Comparison of ENCODE assay signal across 10 mouse cellular contexts in the genomic region with DNA sequence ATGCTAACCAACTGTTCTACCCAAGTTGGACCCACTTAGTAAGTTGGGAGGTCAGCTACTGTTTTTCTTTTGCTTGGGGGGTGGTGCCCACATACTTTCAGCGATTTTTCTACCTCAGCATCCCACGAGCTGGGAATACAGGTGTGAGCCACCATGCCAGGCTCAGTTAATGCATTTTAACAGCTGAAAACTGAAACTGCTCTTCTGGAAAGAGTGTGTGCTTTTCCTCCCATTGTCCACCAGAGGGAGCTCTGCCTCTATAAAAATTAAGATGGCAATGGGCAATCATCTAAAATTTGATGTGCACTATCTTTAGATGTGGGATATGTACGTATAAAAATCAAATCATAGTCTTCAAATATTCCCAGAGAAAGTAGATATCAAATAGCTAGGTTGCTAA. TPM values are rescaled to one million over a fixed set of nuclear protein-coding genes. Genes with fewer than 3 reads are reported as not detected.
A peak's percentile ranks its signal among the peaks of the same experiment; 100 is the strongest.
DNase-seq lines count a peak whose midpoint lies in the region; ATAC-seq lines count a peak whose summit lies in the region.
"Had no signal": no experiment of that assay in that cellular context is flagged by ENCODE, and none has a peak within 500 bp of the region (broad histone marks: within the 10 kb centered on the region; RNA-seq: fewer than 3 reads in every experiment).

No protein-coding gene starts in this region.

- H3K4me3 ChIP-seq in midbrain, embryonic 14.5 days (replicated peaks; ENCODE audit: low read depth, low read length): no peak overlapping the region
- no peak overlapping the region for H3K4me3 ChIP-seq in midbrain, embryonic 10.5 days

- H3K36me3 ChIP-seq in midbrain, embryonic 14.5 days (ENCODE audit: control insufficient read depth, insufficient read depth, low read length): no peaks in the 10 kb centered on the region
- no peaks in the 10 kb centered on the region for H3K36me3 ChIP-seq in midbrain, embryonic 10.5 days

- no peak overlapping the region for H3K9ac ChIP-seq in midbrain, embryonic 14.5 days (replicated peaks; ENCODE audit: low read length)

- peak; percentile 55; the same call in 1 of the 2 replicates for ATAC-seq in frontal cortex, adult (ENCODE audit: low TSS enrichment)
- no peak for ATAC-seq in midbrain, embryonic 14.5 days (ENCODE audit: low FRiP score, low TSS enrichment)
- ATAC-seq: intestine, embryonic 16.5 days had no signal

- no peaks in the 10 kb centered on the region for H3K27me3 ChIP-seq in midbrain, embryonic 14.5 days (ENCODE audit: control insufficient read depth, insufficient read depth, low read length)
- H3K27me3 ChIP-seq in midbrain, embryonic 10.5 days (ENCODE audit: low read depth, poor library complexity, severe bottlenecking): no peaks in the 10 kb centered on the region

- 20% methylated on average over 3 of the region's 3 CpGs for WGBS in midbrain, embryonic 14.5 days
- WGBS in midbrain, embryonic 10.5 days: 23% methylated on average over 3 of the region's 3 CpGs

- H3K9me3 ChIP-seq in midbrain, embryonic 14.5 days (ENCODE audit: control insufficient read depth, low read length): no peaks in the 10 kb centered on the region
- H3K9me3 ChIP-seq in midbrain, embryonic 10.5 days (replicated peaks): no peaks in the 10 kb centered on the region

- no peak overlapping the region for H3K4me2 ChIP-seq in midbrain, embryonic 14.5 days (ENCODE audit: low read length)

- H3K27ac ChIP-seq in midbrain, embryonic 14.5 days (replicated peaks; ENCODE audit: low read depth, low read length): no peak overlapping the region
- H3K27ac ChIP-seq in midbrain, embryonic 10.5 days (replicated peaks): no peak overlapping the region

- H3K4me1 ChIP-seq in midbrain, embryonic 14.5 days (ENCODE audit: control insufficient read depth, insufficient read depth, low read length): no peaks in the 10 kb centered on the region
- no peaks in the 10 kb centered on the region for H3K4me1 ChIP-seq in midbrain, embryonic 10.5 days

- no peak for DNase-seq in frontal cortex, postnatal 25 days (ENCODE audit: low spot score in 2 of 2)
- peak; percentile 78 for DNase-seq in midbrain, embryonic 14.5 days
- DNase-seq in midbrain, embryonic 10.5 days (ENCODE audit: low spot score): no peak
- peak; percentile 47 for DNase-seq in brain, adult 2 months (ENCODE audit: low read depth, low spot score)
- peak; percentile 51 for DNase-seq in retina, postnatal 1 day
- DNase-seq in right cerebral cortex, postnatal 25 days: no peak
- no peak for DNase-seq in adrenal gland, postnatal 25 days
- DNase-seq: right cerebral cortex, postnatal 4 days had no signal

RNA-seq across cellular contexts. Expression of a gene that starts 15.3 kb away (rescaled TPM):
- 14.4 and 21.5 TPM in 2 replicates for polyA plus RNA-seq in midbrain, embryonic 14.5 days (2014; fragmentation: Nextera tagmentation; extraction: Ambion mirVana)
- polyA plus RNA-seq in midbrain, embryonic 10.5 days (2016; fragmentation: Nextera tagmentation; extraction: Ambion mirVana): 11.7 and 15.3 TPM in 2 replicates
- total RNA-seq in adrenal gland, postnatal 25 days (2021): 5.4 and 9.6 TPM in 2 replicates

RNA-seq across cellular contexts. Expression of a gene that starts 43.5 kb away (rescaled TPM):
- polyA plus RNA-seq in midbrain, embryonic 14.5 days (2014; fragmentation: Nextera tagmentation; extraction: Ambion mirVana): 28.4 and 32.6 TPM in 2 replicates
- 25.5 and 25.7 TPM in 2 replicates for polyA plus RNA-seq in midbrain, embryonic 10.5 days (2016; fragmentation: Nextera tagmentation; extraction: Ambion mirVana)
- total RNA-seq in adrenal gland, postnatal 25 days (2021): 45.1 and 48.6 TPM in 2 replicates

RNA-seq across cellular contexts. Expression of a gene that starts 43.6 kb away (rescaled TPM):
- polyA plus RNA-seq in midbrain, embryonic 14.5 days (2014; fragmentation: Nextera tagmentation; extraction: Ambion mirVana): 20.7 and 28.0 TPM in 2 replicates
- 19.7 and 23.5 TPM in 2 replicates for polyA plus RNA-seq in midbrain, embryonic 10.5 days (2016; fragmentation: Nextera tagmentation; extraction: Ambion mirVana)
- 43.4 and 60.7 TPM in 2 replicates for total RNA-seq in adrenal gland, postnatal 25 days (2021)

Comparison
In these comparisons a context has a peak if more than half of its experiments do, and no peak if none do; other contexts are left out.
1. DNase-seq: peak in midbrain, embryonic 14.5 days (single experiment), brain, adult 2 months (single experiment) and retina, postnatal 1 day (single experiment); none in frontal cortex, postnatal 25 days (0 of 2), midbrain, embryonic 10.5 days (single experiment), right cerebral cortex, postnatal 25 days (single experiment) and adrenal gland, postnatal 25 days (single experiment).